Mouse (Mus musculus): ENCODE measurements at regions not wholly inside any gene's neighbourhood (a gene's known extent, or its start where the extent isn't known, plus 50 kb on each side); places are given as distances from the start of the nearest gene placed in this dataset.
A peak's percentile ranks its signal among the peaks of the same experiment; 100 is the strongest.

GRCm38 (mm10) chr13:81978003-81978402 is 195.1 kb downstream of the Cetn3 start:
- 78% methylated on average over 6 of the region's 6 CpGs for WGBS
- no peaks in the 10 kb centered on the region for H3K27me3 ChIP-seq (ENCODE audit: insufficient read depth, low read length)
- ATAC-seq, result no peak
- H3K4me2 ChIP-seq (ENCODE audit: low read depth), result no peak overlapping the region
- H3K4me1 ChIP-seq (ENCODE audit: insufficient read depth), result 0 out of 2 replicates have a peak, but pooled peaks cover 2% of the 10 kb centered on the region
- TF ChIP-seq CTCF (IDR thresholded peaks at IDR 0.05; ENCODE audit: low read depth), result no peak
- H3K4me3 ChIP-seq (ENCODE audit: low read depth, low read length), result no peak overlapping the region
- DNase-seq, result no peak
- H3K9ac ChIP-seq, result no peak overlapping the region
- no peaks in the 10 kb centered on the region for H3K9me3 ChIP-seq (ENCODE audit: low read length)
- no peaks in the 10 kb centered on the region for H3K36me3 ChIP-seq (ENCODE audit: insufficient read depth)
- H3K27ac ChIP-seq (ENCODE audit: low read depth, low read length), result no peak overlapping the region

- Histone ChIP-seq H3K4me3 (ENCODE audit: low read depth, low read length) (no peak overlapping the region), H3K27ac (ENCODE audit: low read depth, low read length) (no peak overlapping the region), H3K27me3 (ENCODE audit: insufficient read depth, low read length) (no peaks in the 10 kb centered on the region), H3K4me1 (ENCODE audit: insufficient read depth) (0 out of 2 replicates have a peak, but pooled peaks cover 2% of the 10 kb centered on the region), H3K36me3 (ENCODE audit: insufficient read depth) (no peaks in the 10 kb centered on the region), H3K4me2 (ENCODE audit: low read depth) (no peak overlapping the region), H3K9me3 (ENCODE audit: low read length) (no peaks in the 10 kb centered on the region), H3K9ac (no peak overlapping the region)
- TF ChIP-seq CTCF (IDR thresholded peaks at IDR 0.05; ENCODE audit: low read depth), result no peak
- no peak for DNase-seq
- ATAC-seq, result no peak
Observed at GRCm38 (mm10) chr13:81979289-81979688, 196.4 kb downstream of the Cetn3 start.

GRCm38 (mm10) chr13:81980094-81980493 is 197.2 kb downstream of the Cetn3 start:
- H3K9ac ChIP-seq, result no peak overlapping the region
- no peak overlapping the region for H3K4me2 ChIP-seq (ENCODE audit: low read depth)
- H3K9me3 ChIP-seq (ENCODE audit: low read length), result no peaks in the 10 kb centered on the region
- H3K27ac ChIP-seq (ENCODE audit: low read depth, low read length), result no peak overlapping the region
- H3K27me3 ChIP-seq (ENCODE audit: insufficient read depth, low read length), result no peaks in the 10 kb centered on the region
- H3K36me3 ChIP-seq (ENCODE audit: insufficient read depth), result no peaks in the 10 kb centered on the region
- no peak for TF ChIP-seq CTCF (IDR thresholded peaks at IDR 0.05; ENCODE audit: low read depth)
- 60% methylated on average over 5 of the region's 5 CpGs for WGBS
- peak; percentile 69 for DNase-seq
- ATAC-seq, result peak; percentile 77
- 0 out of 2 replicates have a peak, but pooled peaks cover 2% of the 10 kb centered on the region for H3K4me1 ChIP-seq (ENCODE audit: insufficient read depth)
- no peak overlapping the region for H3K4me3 ChIP-seq (ENCODE audit: low read depth, low read length)

GRCm38 (mm10) chr13:81982491-81982890 is 199.6 kb downstream of the Cetn3 start:
- DNase-seq, result no peak
- no peak overlapping the region for H3K4me2 ChIP-seq (ENCODE audit: low read depth)
- no peak for ATAC-seq
- H3K4me1 ChIP-seq (ENCODE audit: insufficient read depth), result 0 out of 2 replicates have a peak, but pooled peaks cover 2% of the 10 kb centered on the region
- H3K27ac ChIP-seq (ENCODE audit: low read depth, low read length), result no peak overlapping the region
- H3K36me3 ChIP-seq (ENCODE audit: insufficient read depth), result no peaks in the 10 kb centered on the region
- no peak overlapping the region for H3K9ac ChIP-seq
- H3K27me3 ChIP-seq (ENCODE audit: insufficient read depth, low read length), result no peaks in the 10 kb centered on the region
- no peak for TF ChIP-seq CTCF (IDR thresholded peaks at IDR 0.05; ENCODE audit: low read depth)
- no peak overlapping the region for H3K4me3 ChIP-seq (ENCODE audit: low read depth, low read length)
- no peaks in the 10 kb centered on the region for H3K9me3 ChIP-seq (ENCODE audit: low read length)
- WGBS, result 81% methylated on average over 2 of the region's 2 CpGs

- ATAC-seq, result no peak
- Histone ChIP-seq H3K36me3 (ENCODE audit: insufficient read depth) (no peaks in the 10 kb centered on the region), H3K4me3 (ENCODE audit: low read depth, low read length) (no peak overlapping the region), H3K27me3 (ENCODE audit: insufficient read depth, low read length) (no peaks in the 10 kb centered on the region), H3K4me1 (ENCODE audit: insufficient read depth) (no peaks in the 10 kb centered on the region), H3K27ac (ENCODE audit: low read depth, low read length) (no peak overlapping the region), H3K9me3 (ENCODE audit: low read length) (no peaks in the 10 kb centered on the region), H3K4me2 (ENCODE audit: low read depth) (no peak overlapping the region), H3K9ac (no peak overlapping the region)
- no peak for TF ChIP-seq CTCF (IDR thresholded peaks at IDR 0.05; ENCODE audit: low read depth)
- DNase-seq, result no peak
- WGBS, result 64% methylated on average over 3 of the region's 3 CpGs
Observed at GRCm38 (mm10) chr13:82000681-82001212, 217.9 kb downstream of the Cetn3 start.

GRCm38 (mm10) chr13:82005929-82006726 is 223.3 kb downstream of the Cetn3 start:
- Histone ChIP-seq H3K4me3 (ENCODE audit: low read depth, low read length) (no peak overlapping the region), H3K27me3 (ENCODE audit: insufficient read depth, low read length) (no peaks in the 10 kb centered on the region), H3K4me1 (ENCODE audit: insufficient read depth) (no peaks in the 10 kb centered on the region), H3K9me3 (ENCODE audit: low read length) (no peaks in the 10 kb centered on the region), H3K27ac (ENCODE audit: low read depth, low read length) (no peak overlapping the region), H3K4me2 (ENCODE audit: low read depth) (no peak overlapping the region), H3K36me3 (ENCODE audit: insufficient read depth) (no peaks in the 10 kb centered on the region), H3K9ac (no peak overlapping the region)
- ATAC-seq (no peak), DNase-seq (no peak)
- 42% methylated on average over 7 of the region's 7 CpGs for WGBS
- no peak for TF ChIP-seq CTCF (IDR thresholded peaks at IDR 0.05; ENCODE audit: low read depth)

- H3K4me2 ChIP-seq (ENCODE audit: low read depth), result no peak overlapping the region
- no peaks in the 10 kb centered on the region for H3K36me3 ChIP-seq (ENCODE audit: insufficient read depth)
- no peak overlapping the region for H3K9ac ChIP-seq
- no peak overlapping the region for H3K4me3 ChIP-seq (ENCODE audit: low read depth, low read length)
- no peaks in the 10 kb centered on the region for H3K27me3 ChIP-seq (ENCODE audit: insufficient read depth, low read length)
- TF ChIP-seq CTCF (IDR thresholded peaks at IDR 0.05; ENCODE audit: low read depth), result no peak
- no peak overlapping the region for H3K27ac ChIP-seq (ENCODE audit: low read depth, low read length)
- DNase-seq (no peak), ATAC-seq (peak; percentile 54; the same call in 1 of the 2 replicates)
- no peaks in the 10 kb centered on the region for H3K4me1 ChIP-seq (ENCODE audit: insufficient read depth)
- H3K9me3 ChIP-seq (ENCODE audit: low read length), result no peaks in the 10 kb centered on the region
Observed at GRCm38 (mm10) chr13:82007222-82007621, 224.3 kb downstream of the Cetn3 start.

Measured in forebrain, postnatal 0 days (tissue).